Mouse (Mus musculus): ENCODE measurements at regions not wholly inside any gene's neighbourhood (a gene's known extent, or its start where the extent isn't known, plus 50 kb on each side); places are given as distances from the start of the nearest gene placed in this dataset.

DNA sequence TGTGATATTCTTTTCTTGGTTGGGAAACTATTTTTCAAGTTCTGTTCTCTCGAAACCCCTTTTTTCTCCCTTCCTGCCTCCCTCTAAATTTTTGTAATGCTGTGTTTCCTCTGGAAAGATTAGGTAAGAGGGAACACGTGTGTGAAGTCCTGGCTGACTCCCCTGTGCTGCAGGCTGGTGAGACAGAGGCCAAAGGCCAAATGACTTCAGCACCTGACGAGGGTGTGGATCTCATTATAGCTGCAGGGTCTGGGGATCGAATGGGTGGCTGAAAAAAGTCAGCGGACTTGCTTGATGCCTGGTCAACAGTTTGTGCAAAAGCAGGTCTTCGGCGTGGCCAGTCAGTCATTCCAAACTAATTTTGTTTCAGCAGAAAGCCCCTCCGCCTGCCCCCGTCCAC lies 159.1 kb downstream of the En1 start:
- DNase-seq (ENCODE audit: low spot score in 2 of 2): no peak

- DNase-seq (ENCODE audit: low spot score in 2 of 2): no peak
These were observed 160.3 kb downstream of the En1 start for GRCm38 (mm10) chr1:120762498-120762897.

DNA sequence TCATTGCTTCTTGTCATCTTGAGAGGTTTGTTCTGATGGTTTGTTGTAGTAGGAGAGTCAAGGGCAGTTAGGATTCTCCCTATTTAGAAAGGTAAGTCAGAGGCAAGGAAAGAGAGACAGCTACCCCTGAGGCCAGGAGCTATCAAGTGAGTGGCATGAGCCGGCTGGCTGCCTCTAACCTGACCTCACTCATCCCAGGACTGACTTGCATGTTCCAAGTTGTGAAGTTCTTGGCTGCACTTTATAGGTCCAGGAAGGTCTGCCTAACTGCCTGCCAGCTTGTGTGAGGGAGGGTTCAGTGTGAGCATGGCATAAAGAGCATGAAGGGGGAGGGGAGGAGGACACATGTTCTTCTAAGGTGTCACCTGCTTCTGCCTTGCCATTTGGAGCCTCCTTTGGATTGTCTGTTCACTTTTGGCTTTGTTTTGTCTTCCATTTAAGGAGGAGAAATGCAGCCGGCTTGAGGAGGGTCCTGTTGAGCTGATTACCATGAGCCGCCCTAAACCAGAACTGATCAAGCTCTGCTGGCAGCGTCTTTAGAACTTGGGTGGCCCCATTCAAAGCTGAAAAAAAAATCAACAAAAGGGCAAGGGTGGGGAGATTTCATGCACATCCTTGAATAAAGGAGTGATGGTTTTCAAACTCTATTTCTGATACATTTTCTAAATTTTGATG lies 160.8 kb downstream of the En1 start:
- DNase-seq (ENCODE audit: low spot score in 2 of 2): no peak

DNA sequence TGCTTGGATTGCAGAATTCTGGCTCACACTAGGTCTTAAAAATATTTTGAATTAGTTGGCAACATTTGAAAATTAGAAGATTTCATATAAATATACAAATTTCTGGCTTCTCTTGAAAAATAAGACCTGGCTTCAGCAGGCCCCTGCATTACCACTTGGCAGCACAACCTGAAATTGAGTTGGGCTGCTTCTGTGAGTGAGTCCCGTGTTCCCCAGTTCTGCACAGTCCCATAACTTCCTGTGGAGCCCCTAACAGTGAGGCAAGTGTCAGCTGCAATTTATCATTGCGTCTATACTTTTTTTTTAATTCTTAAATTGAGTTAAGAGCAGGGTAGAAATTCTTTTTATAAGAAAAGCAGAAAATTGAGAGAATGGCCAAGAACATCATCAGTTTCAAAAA lies 164.8 kb downstream of the En1 start:
- no peak for DNase-seq (ENCODE audit: low spot score in 2 of 2)

DNA sequence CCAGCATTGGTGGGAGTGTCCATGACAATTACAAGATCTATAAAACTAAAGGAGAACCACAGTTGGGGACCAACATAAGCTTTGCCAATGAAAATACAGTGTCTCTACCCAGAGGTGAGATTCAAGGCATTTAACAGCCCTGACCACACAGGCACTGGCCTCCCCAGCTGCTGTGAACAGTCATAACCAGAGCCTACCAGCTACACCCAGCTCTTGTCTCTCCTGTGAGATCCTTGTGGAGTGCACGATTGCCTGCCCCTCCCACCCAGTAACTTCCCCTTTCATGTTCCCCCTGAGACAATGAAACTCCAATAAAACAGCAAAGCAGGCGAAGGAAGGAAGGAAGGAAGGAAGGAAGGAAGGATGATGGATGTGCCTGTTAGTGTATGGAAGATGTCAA lies 169.1 kb downstream of the En1 start:
- DNase-seq (ENCODE audit: low spot score in 2 of 2): no peak

- DNase-seq (ENCODE audit: low spot score in 2 of 2): no peak
These were observed 174.7 kb downstream of the En1 start for GRCm38 (mm10) chr1:120776906-120777305.

- DNase-seq (ENCODE audit: low spot score in 2 of 2): no peak
These were observed 175.2 kb downstream of the En1 start for GRCm38 (mm10) chr1:120777468-120777867.

- DNase-seq (ENCODE audit: low spot score in 2 of 2): no peak
These were observed 193.0 kb downstream of the En1 start for GRCm38 (mm10) chr1:120795245-120795644.

DNA sequence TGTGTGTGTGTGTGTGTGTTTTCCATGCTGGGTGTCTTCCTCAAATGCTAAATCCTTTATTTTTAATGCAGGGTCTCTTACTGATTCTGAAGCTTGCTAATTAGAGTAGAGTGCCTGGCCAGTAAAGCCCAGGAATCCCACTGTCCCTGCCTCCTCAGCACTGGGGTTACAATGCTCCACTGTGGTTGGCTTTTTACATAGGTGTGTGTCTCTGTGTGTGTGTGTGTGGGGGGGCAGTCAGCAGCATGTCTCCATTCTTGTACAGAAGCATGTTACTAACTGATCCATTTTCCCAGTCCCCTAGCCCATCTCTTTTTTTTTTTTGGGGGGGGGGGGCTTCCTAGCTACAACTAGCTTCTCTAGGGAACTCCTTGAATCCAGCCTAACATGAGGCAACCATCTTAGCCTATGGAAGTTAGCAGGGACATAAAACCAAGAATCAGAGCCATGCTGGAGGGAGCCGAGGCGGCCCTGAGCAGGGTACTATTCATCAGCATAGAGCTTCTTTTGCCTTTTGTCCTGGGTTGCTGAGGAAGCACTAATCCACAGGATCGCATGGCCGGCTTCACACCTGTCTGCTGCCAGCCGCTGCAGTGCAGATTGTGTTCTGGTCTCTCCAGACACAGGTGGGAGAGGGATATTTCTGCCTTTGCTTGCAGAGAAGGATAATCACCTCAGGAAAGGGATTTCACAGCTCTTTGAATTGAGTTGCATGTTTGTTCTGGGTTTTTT lies 199.2 kb downstream of the En1 start:
- no peak for DNase-seq (ENCODE audit: low spot score in 2 of 2)

DNA sequence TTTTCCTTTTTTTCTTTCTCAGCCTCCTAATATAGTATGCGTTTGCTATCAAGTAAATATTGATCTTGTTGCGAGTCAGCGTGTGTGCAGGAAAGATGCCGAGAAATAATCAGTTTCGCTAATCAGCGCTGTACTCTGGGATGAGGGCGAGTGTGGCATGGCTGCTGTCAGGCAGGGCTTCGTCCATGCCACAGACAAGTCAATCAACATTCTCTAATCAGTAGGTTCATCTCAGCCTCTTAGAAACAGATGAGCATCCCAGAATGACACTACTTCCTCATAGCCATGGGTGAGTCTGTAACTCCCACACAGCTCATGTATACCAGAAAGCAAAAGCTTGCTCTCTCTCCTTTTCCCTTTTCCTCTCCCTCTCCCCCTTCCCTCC lies 199.8 kb downstream of the En1 start:
- no peak for DNase-seq (ENCODE audit: low spot score in 2 of 2)

DNA sequence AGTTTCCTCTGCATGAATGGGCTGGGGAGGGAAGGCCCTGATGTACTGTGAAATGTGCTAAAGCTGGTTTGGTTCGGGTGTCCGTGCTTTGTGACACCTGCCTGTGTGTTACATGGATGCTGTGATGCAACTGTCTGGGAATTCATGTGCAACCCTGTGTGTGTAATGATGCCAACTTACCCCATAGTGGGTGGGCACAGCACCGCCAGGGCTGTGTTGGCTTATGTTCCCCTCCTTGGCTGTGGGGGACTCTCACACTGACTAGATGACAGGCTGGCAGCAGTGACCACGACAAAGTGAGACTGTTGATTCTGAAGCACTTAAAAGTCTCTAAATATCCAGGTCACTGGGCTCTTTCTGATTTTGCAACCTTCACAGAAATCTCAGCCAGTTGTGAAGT lies 212.2 kb downstream of the En1 start:
- no peak for DNase-seq (ENCODE audit: low spot score in 2 of 2)

DNA sequence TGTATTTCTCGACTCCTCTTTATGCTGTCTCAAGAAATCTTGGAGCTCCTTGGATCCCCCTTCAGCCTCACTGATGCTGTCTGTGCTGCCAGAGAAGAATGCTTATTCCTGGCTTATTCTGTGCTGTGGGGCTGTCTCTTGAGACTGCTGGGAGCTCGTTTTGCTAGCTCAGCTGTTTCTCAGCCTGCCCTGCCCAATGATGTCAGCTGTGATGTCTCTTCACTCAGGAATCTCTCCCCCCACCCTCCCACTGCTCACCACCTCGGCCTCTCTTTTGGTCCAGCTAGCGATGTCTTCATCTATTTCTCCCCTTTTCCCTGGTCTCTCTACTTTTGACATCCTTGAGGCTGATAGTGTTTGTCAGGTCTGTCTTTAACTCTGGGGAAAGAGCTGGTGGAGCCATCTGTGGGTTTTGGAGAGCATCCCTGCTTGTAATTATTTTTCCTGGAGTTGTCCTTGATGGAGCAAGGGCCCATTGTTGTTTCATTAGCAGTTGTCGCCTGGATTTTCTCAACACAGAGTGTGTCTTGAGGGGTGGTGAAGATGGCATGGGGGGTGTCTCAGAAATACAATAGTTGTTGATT lies 214.1 kb downstream of the En1 start:
- DNase-seq (ENCODE audit: low spot score in 2 of 2): no peak

DNA sequence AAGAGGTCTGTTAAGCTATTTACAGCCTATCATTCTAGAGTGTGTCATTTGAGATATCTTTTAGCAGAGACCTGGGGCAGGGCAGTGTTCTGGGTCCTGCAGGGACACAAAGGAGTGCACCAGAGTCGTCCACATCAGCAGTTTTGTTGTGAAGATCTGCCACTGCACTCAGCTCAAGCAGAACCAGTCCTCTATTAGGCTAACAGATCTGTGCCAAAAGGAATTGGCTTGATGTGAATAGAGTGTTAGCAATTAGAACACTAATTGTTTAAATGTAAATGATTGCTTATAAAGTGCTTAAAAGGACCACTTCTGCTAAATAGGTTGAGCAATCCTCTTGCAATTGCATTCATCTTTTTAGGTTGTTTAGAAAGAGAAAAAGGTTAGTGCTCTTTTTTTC lies 215.3 kb downstream of the En1 start:
- no peak for DNase-seq (ENCODE audit: low spot score in 2 of 2)

DNA sequence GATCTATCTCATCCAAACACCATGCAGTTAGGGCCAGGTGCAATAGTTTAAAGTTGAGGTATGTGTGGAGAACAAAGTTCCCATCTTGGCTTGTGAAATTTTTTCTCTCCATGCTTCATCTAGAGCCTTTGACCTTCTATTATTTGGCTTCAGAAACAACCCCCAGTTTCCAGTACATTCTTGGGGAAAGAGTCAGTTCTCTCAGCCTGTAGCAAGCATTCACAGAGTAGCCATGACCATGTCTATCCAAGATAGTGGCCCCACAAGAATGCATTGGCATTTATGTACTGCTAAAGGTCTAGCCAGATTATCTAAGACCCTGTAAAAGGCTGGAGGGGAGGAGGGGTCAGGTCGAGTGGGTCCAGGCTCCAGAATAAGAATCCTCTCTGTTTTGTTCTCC lies 229.8 kb downstream of the En1 start:
- no peak for DNase-seq (ENCODE audit: low spot score in 2 of 2)

GRCm38 (mm10) chr1:120842596-120842995 lies 240.4 kb downstream of the En1 start:
- DNase-seq (ENCODE audit: low spot score in 2 of 2): no peak

GRCm38 (mm10) chr1:120846146-120846545 lies 243.9 kb downstream of the En1 start:
- no peak for DNase-seq (ENCODE audit: low spot score in 2 of 2)

- DNase-seq (ENCODE audit: low spot score in 2 of 2): no peak
These were observed 249.8 kb downstream of the En1 start for GRCm38 (mm10) chr1:120851860-120852503.

DNA sequence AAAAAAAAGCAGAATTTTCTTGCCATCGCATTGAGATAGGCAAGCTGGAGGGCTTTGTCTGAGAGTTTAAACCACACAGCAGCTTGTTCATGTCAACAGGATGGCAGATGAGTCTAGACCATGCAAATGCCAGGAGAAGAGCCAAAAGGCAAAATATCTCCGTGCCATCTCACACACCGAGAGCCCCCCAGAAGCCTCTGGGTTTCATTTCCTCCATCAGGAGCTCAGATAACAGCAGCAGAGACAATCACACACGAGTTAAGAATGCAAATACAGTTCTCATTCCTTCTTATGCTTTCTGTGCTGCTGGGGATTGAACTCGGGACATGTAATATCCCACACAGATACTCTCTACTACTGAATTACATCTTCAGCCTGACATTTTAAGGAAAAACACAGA lies 255.3 kb downstream of the En1 start:
- no peak for DNase-seq (ENCODE audit: low spot score in 2 of 2)

- no peak for DNase-seq (ENCODE audit: low spot score in 2 of 2)
These were observed 257.3 kb downstream of the En1 start for GRCm38 (mm10) chr1:120859546-120859945.

- DNase-seq (ENCODE audit: low spot score in 2 of 2): no peak
These were observed 270.3 kb downstream of the En1 start for GRCm38 (mm10) chr1:120872554-120872953.

DNA sequence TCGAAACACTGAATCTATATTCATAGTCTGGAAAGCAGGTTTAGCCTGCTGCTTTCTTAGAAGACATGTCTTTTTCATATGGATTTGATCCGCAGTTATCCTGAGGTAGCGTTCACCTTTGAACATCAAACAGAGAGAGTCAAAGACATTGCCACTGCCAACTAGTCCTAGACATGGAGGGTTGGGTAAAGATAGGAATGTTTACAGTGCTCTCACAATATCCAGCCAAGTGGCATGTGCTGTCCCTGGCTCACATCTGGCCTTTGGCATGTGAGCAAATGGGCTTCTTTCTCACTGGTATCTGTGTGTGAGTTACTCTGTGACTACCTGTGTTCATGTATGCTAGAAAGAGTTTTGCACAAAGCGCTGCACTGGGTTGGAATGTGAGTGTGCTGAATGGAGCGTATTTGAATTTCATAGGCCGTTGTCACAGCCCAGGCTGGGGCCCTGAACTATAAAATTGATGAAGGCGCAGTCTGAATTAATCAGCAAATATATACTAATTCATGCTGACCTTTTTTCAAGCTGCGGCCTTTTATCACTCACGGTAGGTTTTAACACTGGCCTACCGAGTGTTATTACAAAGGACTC lies 280.8 kb downstream of the En1 start:
- DNase-seq (ENCODE audit: low spot score in 2 of 2): no peak

- no peak for DNase-seq (ENCODE audit: low spot score in 2 of 2)
These were observed 281.4 kb downstream of the En1 start for GRCm38 (mm10) chr1:120883632-120884031.

All from spleen, postnatal 36 days (tissue).